Mouse (Mus musculus) limb, embryonic 11.5 days (tissue): ENCODE results near the gene Dmwd. TPM values are rescaled to one million over a fixed set of nuclear protein-coding genes. Genes with fewer than 3 reads are reported as not detected.
A peak's percentile ranks its signal among the peaks of the same experiment; 100 is the strongest.

Source experiments
- ATAC-seq: fragments of 200-750 bp; cut with Nextera tagmentation; 2 replicates; pipeline ENCODE4 v1.8.0; 2017; ENCODE audit warnings: low read depth; ENCODE audit not compliant: insufficient number of reproducible peaks, low FRiP score, low TSS enrichment
- DNase-seq: peaks from one replicate; pipeline ENCODE4 v3.0.0-alpha.2; 2015; ENCODE audit warnings: low spot score
- H3K27ac ChIP-seq: fragments of 300-500 bp; sonication (generic); replicated peaks from 2 replicates; pipeline ENCODE4 v1.5.1; 2014; ENCODE audit warnings: low read depth, mild to moderate bottlenecking, low read length
- H3K27me3 ChIP-seq: fragments of 300-500 bp; sonication (generic); 2 replicates; pipeline ENCODE4 v1.6.1; 2014; ENCODE audit warnings: mild to moderate bottlenecking, low read length, mixed read lengths; ENCODE audit not compliant: control insufficient read depth, insufficient read depth
- H3K36me3 ChIP-seq: fragments of 300-500 bp; sonication (generic); 2 replicates; pipeline ENCODE4 v1.6.1; 2014; ENCODE audit warnings: mild to moderate bottlenecking, low read length, moderate library complexity, mixed read lengths; ENCODE audit not compliant: control insufficient read depth, insufficient read depth
- H3K4me1 ChIP-seq: fragments of 300-500 bp; sonication (generic); 2 replicates; pipeline ENCODE4 v1.6.1; 2014; ENCODE audit warnings: low read length, mixed read lengths; ENCODE audit not compliant: control insufficient read depth, insufficient read depth
- H3K4me2 ChIP-seq: fragments of 300-500 bp; sonication (generic); 2 replicates; pipeline ENCODE4 v1.6.1; 2014; ENCODE audit warnings: low read depth, mild to moderate bottlenecking, moderate library complexity; ENCODE audit not compliant: severe bottlenecking
- H3K4me3 ChIP-seq: fragments of 300-500 bp; sonication (generic); 2 replicates; pipeline ENCODE4 v1.5.1; 2014; ENCODE audit warnings: low read depth, low read length
- H3K9ac ChIP-seq: fragments of 300-500 bp; sonication (generic); 2 replicates; pipeline ENCODE4 v1.6.1; 2014; ENCODE audit warnings: mild to moderate bottlenecking, low read length
- H3K9me3 ChIP-seq: fragments of 300-500 bp; sonication (generic); 2 replicates; pipeline ENCODE4 v1.6.1; 2016; ENCODE audit warnings: low read length; ENCODE audit not compliant: control insufficient read depth
- WGBS: fragments of 180-500 bp; shearing (Covaris S2); extraction: QIAGEN DNeasy Blood & Tissue Kit; methylation state at CpG from one replicate; pipeline ENCODE4 v1.1.7; 2014; 5-methylcytosine and 5-hydroxymethylcytosine counted together
- polyA plus RNA-seq: library from polyadenylated mRNA; unstranded; fragments of >200 nt; fragmentation: Nextera tagmentation; extraction: Ambion mirVana; gene quantifications from 2 replicates; pipeline ENCODE4 v1.2.1, GENCODE M21; 2014

The Dmwd gene
- polyA plus RNA-seq, 1 experiment from 2014 or later = 18.8 TPM

DNA sequence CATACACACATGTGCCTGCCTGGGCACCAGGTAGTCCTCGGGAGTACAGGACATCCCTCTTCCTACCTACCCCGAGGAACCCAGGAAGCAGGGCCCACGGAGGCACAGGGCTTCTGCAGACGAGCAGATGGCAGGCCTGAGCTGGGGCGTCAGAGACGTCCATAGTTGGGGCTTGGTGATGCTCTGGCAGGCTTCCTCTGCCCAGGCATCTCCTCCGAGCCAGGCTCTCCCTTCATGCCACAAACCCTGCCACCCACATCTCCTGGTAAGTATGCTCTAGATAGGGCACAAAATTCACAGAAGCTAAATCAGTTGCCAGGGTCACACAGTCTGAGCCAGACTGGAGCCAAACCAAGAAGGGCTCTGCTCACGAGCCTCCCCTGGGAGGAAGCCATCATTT is 25.9 kb upstream of the Dmwd start:
- Histone ChIP-seq H3K9ac (no peak overlapping the region), H3K27ac (no peak overlapping the region), H3K36me3 (peaks cover 36% of the 10 kb centered on the region), H3K4me1 (no peaks in the 10 kb centered on the region), H3K4me3 (no peak overlapping the region), H3K9me3 (no peaks in the 10 kb centered on the region), H3K4me2 (no peak overlapping the region), H3K27me3 (no peaks in the 10 kb centered on the region)
- 92% methylated on average over 8 of the region's 8 CpGs for WGBS
- DNase-seq (no peak), ATAC-seq (no peak)

GRCm38 (mm10) chr7:19051161-19051560 is 24.9 kb upstream of the Dmwd start:
- no peak overlapping the region for H3K9ac ChIP-seq
- WGBS = 82% methylated on average over 4 of the region's 4 CpGs
- peaks cover 29% of the 10 kb centered on the region for H3K36me3 ChIP-seq

GRCm38 (mm10) chr7:19052345-19053135 is 23.5 kb upstream of the Dmwd start:
- Histone ChIP-seq H3K4me3 (no peak overlapping the region), H3K4me1 (no peaks in the 10 kb centered on the region), H3K9me3 (no peaks in the 10 kb centered on the region; the same call in 1 of the 2 replicates), H3K27ac (no peak overlapping the region), H3K36me3 (peaks cover 17% of the 10 kb centered on the region), H3K4me2 (no peak overlapping the region), H3K27me3 (no peaks in the 10 kb centered on the region), H3K9ac (no peak overlapping the region)
- 90% methylated on average over 15 of the region's 15 CpGs for WGBS
- DNase-seq (no peak), ATAC-seq (no peak)

More at GRCm38 (mm10) chr7:19051161-19051560, 24.9 kb upstream of the Dmwd start:
- Histone ChIP-seq H3K9me3 (no peaks in the 10 kb centered on the region), H3K27ac (no peak overlapping the region), H3K4me1 (no peaks in the 10 kb centered on the region), H3K27me3 (no peaks in the 10 kb centered on the region), H3K4me3 (no peak overlapping the region), H3K4me2 (no peak overlapping the region; the same call in 1 of the 2 replicates)
- ATAC-seq (no peak), DNase-seq (no peak)

DNA sequence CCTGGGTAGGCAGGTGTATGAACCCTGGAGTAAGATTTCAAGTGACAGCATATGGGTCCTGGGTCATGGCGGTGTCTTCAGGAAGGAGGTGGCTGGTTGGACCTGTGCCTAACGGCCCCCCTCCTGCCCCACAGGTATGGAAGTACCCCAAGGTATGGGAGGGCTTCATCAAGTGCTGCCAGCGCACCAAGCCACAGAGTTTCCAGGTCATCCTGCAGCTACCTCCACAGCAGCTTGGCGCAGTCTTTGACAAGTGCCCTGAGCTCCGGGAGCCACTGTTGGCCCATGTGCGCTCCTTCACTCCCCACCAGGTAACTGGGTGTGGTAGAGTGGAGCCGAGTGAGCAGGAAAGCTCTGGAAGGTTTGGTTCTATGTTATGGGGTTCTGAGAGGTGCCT is 22.9 kb upstream of the Dmwd start:
- no peak for ATAC-seq
- 89% methylated on average over 7 of the region's 7 CpGs for WGBS

DNA sequence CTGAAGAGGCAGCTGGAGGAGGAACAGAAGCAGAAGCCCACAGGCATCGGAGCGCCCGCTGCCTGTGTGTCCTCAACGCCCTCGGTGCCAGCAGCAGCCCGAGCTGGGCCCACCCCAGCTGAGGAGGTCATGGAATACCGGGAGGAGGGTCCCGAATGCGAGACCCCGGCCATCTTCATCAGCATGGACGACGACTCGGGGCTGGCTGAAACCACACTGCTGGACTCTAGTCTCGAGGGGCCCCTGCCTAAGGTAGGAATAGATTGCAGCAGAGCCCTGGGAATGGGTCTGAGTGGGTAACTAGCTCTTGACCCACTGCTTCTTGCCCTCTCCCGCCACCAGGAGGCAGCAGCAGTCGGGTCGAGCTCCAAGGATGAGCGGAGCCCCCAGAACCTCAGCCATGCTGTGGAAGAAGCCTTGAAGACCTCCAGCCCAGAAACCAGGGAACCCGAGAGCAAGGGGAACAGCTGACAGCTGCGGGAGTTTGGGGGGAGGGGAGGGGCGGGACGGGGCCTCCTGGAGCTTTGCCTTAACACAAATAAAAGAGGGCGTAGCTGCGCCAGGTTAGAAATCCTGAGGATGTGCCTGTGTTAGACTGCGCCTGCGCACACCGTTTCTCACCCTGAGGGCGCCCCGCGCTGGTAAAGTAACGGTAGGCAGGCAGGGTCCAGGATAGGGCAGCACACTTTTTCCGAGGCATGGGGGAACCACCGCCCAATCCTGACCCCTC is 21.8 kb upstream of the Dmwd start, which contains the start of gene Rsph6a:
Gene Rsph6a (plus strand): TSS at position 644 of the 730 bp plus-strand sequence.
- Histone ChIP-seq H3K4me2 (peak within 1 kb of the TSS; percentile 12; the same call in 1 of the 2 replicates), H3K4me1 (no peaks in the 10 kb centered on the region), H3K36me3 (peaks cover 15% of the 10 kb centered on the region), H3K27ac (no peak within 1 kb of the TSS), H3K9me3 (no peaks in the 10 kb centered on the region; the same call in 1 of the 2 replicates), H3K27me3 (no peaks in the 10 kb centered on the region), H3K9ac (no peak within 1 kb of the TSS), H3K4me3 (no peak within 1 kb of the TSS)
- ATAC-seq (peak; percentile 49; the same call in 1 of the 2 replicates), DNase-seq (peak; percentile 86)
- WGBS = 26% methylated on average over 33 of the region's 33 CpGs

More for the DNA sequence above, 22.9 kb upstream of the Dmwd start:
- H3K27me3 ChIP-seq = no peaks in the 10 kb centered on the region
- no peaks in the 10 kb centered on the region for H3K4me1 ChIP-seq
- peaks cover 17% of the 10 kb centered on the region for H3K36me3 ChIP-seq
- H3K4me2 ChIP-seq = no peak overlapping the region
- no peaks in the 10 kb centered on the region; the same call in 1 of the 2 replicates for H3K9me3 ChIP-seq
- no peak overlapping the region for H3K27ac ChIP-seq
- H3K4me3 ChIP-seq = no peak overlapping the region
- no peak overlapping the region for H3K9ac ChIP-seq
- DNase-seq = no peak

DNA sequence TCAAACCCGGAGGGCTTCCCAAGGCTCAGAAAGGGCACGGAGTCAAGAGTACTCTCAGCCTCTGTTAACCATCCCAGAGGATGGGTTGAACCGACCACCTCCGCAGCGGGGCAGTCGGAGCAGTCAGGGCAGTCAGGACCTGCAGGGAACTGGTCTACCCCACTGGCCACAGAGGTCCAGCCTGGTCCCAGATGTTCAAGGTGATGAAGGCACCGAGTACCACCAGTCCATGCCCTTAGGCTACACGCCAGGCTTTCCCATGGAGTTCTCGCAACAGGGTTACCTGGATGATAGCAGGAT is 21.3 kb upstream of the Dmwd start:
- Histone ChIP-seq H3K9me3 (no peaks in the 10 kb centered on the region; the same call in 1 of the 2 replicates), H3K4me1 (no peaks in the 10 kb centered on the region), H3K36me3 (peaks cover 11% of the 10 kb centered on the region), H3K9ac (no peak overlapping the region), H3K4me3 (no peak overlapping the region), H3K27me3 (no peaks in the 10 kb centered on the region), H3K27ac (no peak overlapping the region), H3K4me2 (peak overlapping the region; percentile 12; the same call in 1 of the 2 replicates)
- peak; percentile 23; the same call in 1 of the 2 replicates for ATAC-seq
- 72% methylated on average over 9 of the region's 9 CpGs for WGBS
- DNase-seq = no peak

DNA sequence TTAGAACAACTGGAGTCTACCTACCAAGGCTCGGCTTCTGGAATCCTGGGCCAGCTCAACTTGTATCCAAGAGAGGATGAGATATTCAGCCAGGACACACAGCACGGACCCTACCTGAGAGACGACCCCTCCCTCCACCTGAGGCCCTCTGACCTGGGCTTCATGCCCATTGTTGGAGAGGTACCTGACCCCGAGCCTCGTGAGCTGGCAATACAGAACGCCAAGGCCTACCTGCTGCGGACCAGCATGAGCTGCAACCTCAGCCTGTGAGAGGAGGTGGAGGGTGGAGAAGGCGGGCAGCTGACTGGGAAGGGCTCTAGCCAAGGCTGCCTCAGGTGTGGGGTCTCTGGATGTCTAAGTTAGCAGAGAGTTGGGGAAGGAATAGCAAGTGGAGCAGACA is 20.9 kb upstream of the Dmwd start:
- H3K4me1 ChIP-seq = no peaks in the 10 kb centered on the region
- 88% methylated on average over 8 of the region's 8 CpGs for WGBS
- H3K27ac ChIP-seq = no peak overlapping the region
- no peak overlapping the region for H3K9ac ChIP-seq
- peaks cover 11% of the 10 kb centered on the region for H3K36me3 ChIP-seq
- H3K27me3 ChIP-seq = no peaks in the 10 kb centered on the region
- ATAC-seq (no peak), DNase-seq (no peak)
- H3K4me3 ChIP-seq = no peak overlapping the region
- no peak overlapping the region for H3K4me2 ChIP-seq
- H3K9me3 ChIP-seq = no peaks in the 10 kb centered on the region; the same call in 1 of the 2 replicates

DNA sequence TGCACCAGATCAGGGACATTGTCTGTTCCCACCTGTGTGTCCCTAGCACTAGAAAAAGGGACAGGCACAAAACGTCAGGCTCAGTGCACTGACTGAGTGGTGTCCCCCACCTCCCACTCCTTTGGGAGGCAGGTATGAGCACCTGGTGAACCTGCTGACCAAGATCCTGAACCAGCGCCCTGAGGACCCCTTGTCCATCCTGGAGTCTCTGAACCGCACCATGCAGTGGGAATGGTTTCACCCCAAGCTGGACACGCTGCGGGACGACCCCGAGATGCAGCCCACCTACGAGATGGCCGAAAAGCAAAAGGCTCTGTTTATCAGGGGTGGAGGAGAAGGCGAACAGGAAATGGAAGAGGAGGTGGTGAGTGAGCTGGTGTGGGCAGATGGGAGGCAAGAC is 18.6 kb upstream of the Dmwd start:
- ATAC-seq (no peak), DNase-seq (no peak)
- WGBS = 88% methylated on average over 10 of the region's 10 CpGs
- Histone ChIP-seq H3K9ac (no peak overlapping the region), H3K9me3 (no peaks in the 10 kb centered on the region; the same call in 1 of the 2 replicates), H3K4me1 (no peaks in the 10 kb centered on the region), H3K27me3 (no peaks in the 10 kb centered on the region), H3K4me3 (no peak overlapping the region), H3K4me2 (no peak overlapping the region), H3K36me3 (peaks cover 2% of the 10 kb centered on the region; the same call in 1 of the 2 replicates), H3K27ac (no peak overlapping the region)
